Mouse (Mus musculus) G1E (cell line): ENCODE data around the gene March9. TPM values are rescaled to one million over a fixed set of nuclear protein-coding genes. Genes with fewer than 3 reads are reported as not detected.

Source experiments
- ATAC-seq: 2 replicates; pipeline ENCODE4 v1.8.0; 2016; ENCODE audit warnings: mild to moderate bottlenecking; ENCODE audit not compliant: insufficient number of reproducible peaks, poor library complexity, low FRiP score, severe bottlenecking; ENCODE audit errors: extremely low read depth
- DNase-seq: peaks from one replicate; pipeline ENCODE4 v3.0.0; 2012; ENCODE audit warnings: low spot score
- H3K27me3 ChIP-seq: 2 replicates; pipeline ENCODE4 v1.6.1; 2012; ENCODE audit warnings: mild to moderate bottlenecking, low read length, inconsistent platforms; ENCODE audit not compliant: insufficient read depth
- H3K36me3 ChIP-seq: replicated peaks from 2 replicates; pipeline ENCODE3; 2012; ENCODE audit warnings: mild to moderate bottlenecking, inconsistent platforms
- H3K4me1 ChIP-seq: 2 replicates; pipeline ENCODE4 v1.6.1; 2012; ENCODE audit warnings: low read depth, low read length, inconsistent platforms, mixed read lengths; ENCODE audit not compliant: insufficient read depth
- H3K4me3 ChIP-seq: 2 replicates; pipeline ENCODE4 v1.5.1; 2012; ENCODE audit warnings: low read depth, mild to moderate bottlenecking, inconsistent platforms, low read length, moderate library complexity, mixed read lengths
- H3K9me3 ChIP-seq: replicated peaks from 2 replicates; pipeline ENCODE4 v1.6.1; 2012; ENCODE audit warnings: inconsistent platforms
- CTCF ChIP-seq: IDR thresholded peaks from 2 replicates; pipeline ENCODE4 v1.5.1; 2012; ENCODE audit warnings: low read depth, low read length, inconsistent platforms, mixed read lengths
- GATA1 ChIP-seq: IDR thresholded peaks from 2 replicates; pipeline ENCODE4 v1.6.1; 2012; ENCODE audit warnings: borderline replicate concordance, low read length, inconsistent platforms, mixed read lengths
- GATA2 ChIP-seq: IDR thresholded peaks from 2 replicates; pipeline ENCODE4 v1.6.1; 2012; ENCODE audit warnings: low read depth, low read length, inconsistent platforms, borderline replicate concordance
- POLR2AphosphoS5 ChIP-seq: IDR thresholded peaks from 2 replicates; pipeline ENCODE4 v1.6.1; 2012; ENCODE audit warnings: low read depth, low read length, inconsistent platforms; ENCODE audit not compliant: insufficient replicate concordance
- TAL1 ChIP-seq: conservative IDR thresholded peaks from 2 replicates; pipeline ENCODE4 v1.6.1; 2012; ENCODE audit warnings: low read depth, low read length, inconsistent platforms, mixed read lengths
- polyA plus RNA-seq: library from polyadenylated mRNA; stranded (reverse); fragments of >175 nt; gene quantifications from 2 replicates; pipeline ENCODE4 v1.2.3, GENCODE M21; 2012
- total RNA-seq, 2 experiments: library from RNA; stranded (forward) in 1 of 2; stranded (reverse) in 1 of 2; fragments of 200-1000 nt in 1 of 2; fragments of >200 nt in 1 of 2; fragmentation: Nextera tagmentation in 1 of 2; gene quantifications; 2 replicates each; pipeline ENCODE4 v1.2.3; 2014 to 2017

Gene March9
- total and polyA plus RNA-seq, 3 experiments = 0.63 to 1.3 (median 1.1) TPM

GRCm38 (mm10) chr10:127070190-127071121 lies 10.5 kb upstream of the March9 start, which contains the start of gene Tspan31:
TSS of gene Tspan31 (minus strand) at chr10:127070264.
- Histone ChIP-seq H3K27me3 (peaks cover 7% of the 10 kb centered on the region), H3K36me3 (peaks cover 42% of the 10 kb centered on the region), H3K4me3 (peak within 1 kb of the TSS; percentile 72), H3K9me3 (no peaks in the 10 kb centered on the region), H3K4me1 (peaks cover 53% of the 10 kb centered on the region)
- DNase-seq (peak; percentile 87), ATAC-seq (peak; percentile 94)
- no peak for TF ChIP-seq GATA2
- TF ChIP-seq CTCF = no peak
- no peak for TF ChIP-seq TAL1
- TF ChIP-seq POLR2AphosphoS5 = no peak
- TF ChIP-seq GATA1 = no peak

GRCm38 (mm10) chr10:127069281-127070189 lies 9.6 kb upstream of the March9 start:
- ATAC-seq (peak; percentile 3; the same call in 1 of the 2 replicates), DNase-seq (no peak)
- peak; percentile 76; the same call in 1 of the 2 replicates for TF ChIP-seq POLR2AphosphoS5
- no peak for TF ChIP-seq TAL1
- no peak for TF ChIP-seq GATA1
- Histone ChIP-seq H3K36me3 (peaks cover 51% of the 10 kb centered on the region), H3K4me3 (peak overlapping the region; percentile 72), H3K27me3 (no peaks in the 10 kb centered on the region), H3K4me1 (peaks cover 57% of the 10 kb centered on the region), H3K9me3 (no peaks in the 10 kb centered on the region)

- DNase-seq (no peak), ATAC-seq (no peak)
- H3K27me3 ChIP-seq = no peaks in the 10 kb centered on the region
- H3K9me3 ChIP-seq = 0 out of 2 replicates have a peak, but pooled peaks cover 2% of the 10 kb centered on the region
- H3K4me1 ChIP-seq = peaks cover 59% of the 10 kb centered on the region
- TF ChIP-seq POLR2AphosphoS5 (no peak), CTCF (no peak), TAL1 (no peak), GATA2 (no peak), GATA1 (no peak)
- H3K36me3 ChIP-seq = peaks cover 54% of the 10 kb centered on the region
- peak overlapping the region; percentile 72; the same call in 1 of the 2 replicates for H3K4me3 ChIP-seq
Observed at GRCm38 (mm10) chr10:127068360-127069038, 8.5 kb upstream of the March9 start.

GRCm38 (mm10) chr10:127066519-127067018 lies 6.6 kb upstream of the March9 start:
- peaks cover 4% of the 10 kb centered on the region; the same call in 1 of the 2 replicates for H3K27me3 ChIP-seq
- peaks cover 54% of the 10 kb centered on the region for H3K36me3 ChIP-seq
- H3K9me3 ChIP-seq = 0 out of 2 replicates have a peak, but pooled peaks cover 2% of the 10 kb centered on the region
- peak overlapping the region; percentile 2; the same call in 1 of the 2 replicates for H3K4me3 ChIP-seq
- ATAC-seq (no peak), DNase-seq (no peak)
- H3K4me1 ChIP-seq = peaks cover 69% of the 10 kb centered on the region
- no peak for TF ChIP-seq TAL1
- no peak for TF ChIP-seq CTCF
- no peak for TF ChIP-seq POLR2AphosphoS5
- TF ChIP-seq GATA1 = no peak
- no peak for TF ChIP-seq GATA2

- Histone ChIP-seq H3K4me3 (no peak overlapping the region; the same call in 1 of the 2 replicates), H3K27me3 (peaks cover 9% of the 10 kb centered on the region), H3K4me1 (peaks cover 66% of the 10 kb centered on the region), H3K9me3 (0 out of 2 replicates have a peak, but pooled peaks cover 2% of the 10 kb centered on the region), H3K36me3 (peaks cover 51% of the 10 kb centered on the region)
- ATAC-seq (no peak), DNase-seq (no peak)
- TF ChIP-seq GATA1 (no peak), GATA2 (no peak), POLR2AphosphoS5 (no peak), CTCF (no peak)
Observed at GRCm38 (mm10) chr10:127065981-127066380, 6.0 kb upstream of the March9 start.
